Mouse (Mus musculus): ENCODE data around the gene Aif1. TPM values are rescaled to one million over a fixed set of nuclear protein-coding genes. Genes with fewer than 3 reads are reported as not detected.
A peak's percentile ranks its signal among the peaks of the same experiment; 100 is the strongest.

The Aif1 gene
- polyA plus RNA-seq, 1 experiment from 2014 or later: 20.0 TPM

DNA sequence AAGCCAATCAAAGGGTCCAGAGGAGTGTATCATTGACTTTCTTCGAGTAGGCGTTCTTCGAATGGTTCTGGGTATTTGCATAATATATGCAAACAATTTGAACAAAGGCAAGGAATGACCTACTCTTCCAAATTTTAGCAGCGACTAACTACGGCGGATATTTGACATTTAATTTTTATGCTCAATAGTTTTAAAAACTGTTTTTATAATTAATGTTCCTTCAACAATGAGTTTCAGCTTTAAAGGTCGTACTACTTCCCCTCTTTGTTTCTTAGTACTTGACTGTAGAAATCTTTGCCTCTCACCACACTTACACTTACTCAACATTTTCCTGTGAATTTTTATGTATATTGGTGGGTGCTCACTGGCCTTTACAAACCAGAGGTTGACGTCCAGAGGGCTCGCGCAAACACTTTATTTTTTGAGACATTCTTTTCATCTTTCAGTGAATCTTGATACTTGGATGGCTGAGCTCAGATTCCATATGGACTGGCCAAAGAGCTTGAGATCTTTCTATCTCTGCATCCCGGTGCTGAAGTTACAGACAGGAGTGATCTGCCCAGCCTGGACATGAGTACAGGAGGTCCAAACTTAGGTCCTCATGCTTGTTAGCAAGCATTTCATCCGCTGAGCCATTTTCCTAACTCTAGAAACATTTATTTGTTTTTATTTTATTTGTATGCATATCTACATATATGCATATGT, 10.3 kb downstream of the Aif1 start:
- DNase-seq (ENCODE audit: low spot score): no peak
- no peaks in the 10 kb centered on the region for H3K9me3 ChIP-seq (ENCODE audit: control insufficient read depth, low read length)
- H3K36me3 ChIP-seq (ENCODE audit: control insufficient read depth, insufficient read depth, low read length): peaks cover 21% of the 10 kb centered on the region
- H3K27ac ChIP-seq (ENCODE audit: low read depth, low read length): peak overlapping the region; percentile 81
- H3K4me2 ChIP-seq: peak overlapping the region; percentile 97
- H3K9ac ChIP-seq (ENCODE audit: low read depth, low read length): no peak overlapping the region
- H3K4me1 ChIP-seq (replicated peaks; ENCODE audit: control insufficient read depth, insufficient read depth, low read length): peaks cover 18% of the 10 kb centered on the region
- 30% methylated on average over 12 of the region's 12 CpGs for WGBS
- peak overlapping the region; percentile 99 for H3K4me3 ChIP-seq (ENCODE audit: low read depth, low read length)
- ATAC-seq (replicated peaks; ENCODE audit: low FRiP score): peak; percentile 81; the same call in 1 of the 2 replicates
- no peaks in the 10 kb centered on the region for H3K27me3 ChIP-seq (replicated peaks; ENCODE audit: control insufficient read depth, insufficient read depth, low read length)

DNA sequence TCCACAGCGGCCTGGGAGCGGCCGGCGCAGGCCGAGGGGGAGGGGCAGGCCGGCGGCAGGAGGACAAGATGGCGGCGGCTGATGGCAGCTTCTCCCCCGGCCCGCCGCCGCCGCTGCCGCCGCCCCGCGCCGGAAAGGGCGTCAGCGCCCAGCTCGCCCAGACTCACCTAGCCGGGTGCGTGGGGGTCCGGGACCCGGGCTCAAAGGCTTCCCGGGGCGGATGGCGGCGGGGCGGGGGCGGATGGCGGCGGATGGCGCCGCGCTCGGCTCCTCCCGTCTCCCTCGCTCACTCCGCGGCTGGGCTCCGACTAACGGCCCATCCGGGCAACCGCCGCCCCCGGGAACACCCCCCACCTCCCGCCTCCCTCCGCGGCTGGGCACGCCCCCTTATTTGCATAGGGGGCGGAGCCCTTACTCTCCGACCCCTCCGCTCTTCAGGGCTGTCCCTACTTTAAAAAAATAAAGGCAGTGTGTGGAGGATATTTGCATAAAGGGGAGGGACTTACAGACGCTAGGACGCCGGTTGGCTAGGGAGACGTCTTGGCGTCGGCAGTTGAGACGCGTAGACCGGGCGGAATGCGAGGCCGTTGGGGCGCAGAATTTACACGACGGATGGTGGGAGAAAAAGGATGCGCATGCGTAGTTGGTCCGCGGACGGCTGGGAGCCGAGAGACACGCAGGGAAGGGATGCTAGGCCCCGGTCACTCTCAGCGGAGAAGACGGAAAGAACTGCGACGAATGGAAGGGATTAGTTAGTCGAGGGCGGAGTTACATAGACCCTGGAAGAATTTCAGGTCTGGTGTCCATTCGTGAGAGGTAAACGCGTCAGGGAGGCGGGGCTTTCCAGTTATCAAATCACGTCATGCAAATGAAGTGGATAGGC, 11.1 kb downstream of the Aif1 start, which contains the start of gene Prrc2a:
Prrc2a (minus strand) TSS at position 330 of the 883 bp plus-strand sequence.
- H3K9ac ChIP-seq (ENCODE audit: low read depth, low read length): peak within 1 kb of the TSS; percentile 99
- ATAC-seq (replicated peaks; ENCODE audit: low FRiP score): peak; percentile 97
- H3K9me3 ChIP-seq (ENCODE audit: control insufficient read depth, low read length): no peaks in the 10 kb centered on the region
- H3K27ac ChIP-seq (ENCODE audit: low read depth, low read length): peak within 1 kb of the TSS; percentile 81
- peak; percentile 94 for DNase-seq (ENCODE audit: low spot score)
- H3K4me2 ChIP-seq: peak within 1 kb of the TSS; percentile 97
- WGBS: under 1% methylated on average over 69 of the region's 89 CpGs
- peaks cover 29% of the 10 kb centered on the region for H3K36me3 ChIP-seq (ENCODE audit: control insufficient read depth, insufficient read depth, low read length)
- H3K27me3 ChIP-seq (replicated peaks; ENCODE audit: control insufficient read depth, insufficient read depth, low read length): no peaks in the 10 kb centered on the region
- peak within 1 kb of the TSS; percentile 99 for H3K4me3 ChIP-seq (ENCODE audit: low read depth, low read length)
- H3K4me1 ChIP-seq (replicated peaks; ENCODE audit: control insufficient read depth, insufficient read depth, low read length): peaks cover 18% of the 10 kb centered on the region

DNA sequence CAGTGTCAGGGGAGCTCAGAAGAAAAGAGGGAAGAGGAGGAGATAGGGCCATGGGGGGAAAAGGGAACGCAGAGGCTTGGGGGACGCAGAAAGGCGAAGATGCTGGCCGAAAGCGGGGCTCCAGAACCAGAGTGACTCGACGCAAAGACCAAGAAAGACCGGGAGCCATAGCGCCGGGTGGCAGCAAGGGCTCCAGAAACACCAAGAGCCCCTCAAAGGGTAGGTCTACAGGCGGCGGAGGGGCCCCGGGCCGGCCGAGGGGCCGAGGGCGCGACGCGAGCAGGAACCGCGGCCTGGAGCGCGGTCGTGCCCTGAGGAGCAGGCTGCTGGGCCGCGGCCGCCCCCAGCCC, 11.7 kb downstream of the Aif1 start:
- H3K9me3 ChIP-seq (ENCODE audit: control insufficient read depth, low read length): no peaks in the 10 kb centered on the region
- peak overlapping the region; percentile 99 for H3K9ac ChIP-seq (ENCODE audit: low read depth, low read length)
- H3K27ac ChIP-seq (ENCODE audit: low read depth, low read length): peak overlapping the region; percentile 81
- peaks cover 18% of the 10 kb centered on the region for H3K4me1 ChIP-seq (replicated peaks; ENCODE audit: control insufficient read depth, insufficient read depth, low read length)
- no peaks in the 10 kb centered on the region for H3K27me3 ChIP-seq (replicated peaks; ENCODE audit: control insufficient read depth, insufficient read depth, low read length)
- ATAC-seq (replicated peaks; ENCODE audit: low FRiP score) (no peak), DNase-seq (ENCODE audit: low spot score) (no peak)
- H3K36me3 ChIP-seq (ENCODE audit: control insufficient read depth, insufficient read depth, low read length): peaks cover 35% of the 10 kb centered on the region
- WGBS: 0% methylated on average over 24 of the region's 28 CpGs
- peak overlapping the region; percentile 99 for H3K4me3 ChIP-seq (ENCODE audit: low read depth, low read length)
- peak overlapping the region; percentile 97 for H3K4me2 ChIP-seq

DNA sequence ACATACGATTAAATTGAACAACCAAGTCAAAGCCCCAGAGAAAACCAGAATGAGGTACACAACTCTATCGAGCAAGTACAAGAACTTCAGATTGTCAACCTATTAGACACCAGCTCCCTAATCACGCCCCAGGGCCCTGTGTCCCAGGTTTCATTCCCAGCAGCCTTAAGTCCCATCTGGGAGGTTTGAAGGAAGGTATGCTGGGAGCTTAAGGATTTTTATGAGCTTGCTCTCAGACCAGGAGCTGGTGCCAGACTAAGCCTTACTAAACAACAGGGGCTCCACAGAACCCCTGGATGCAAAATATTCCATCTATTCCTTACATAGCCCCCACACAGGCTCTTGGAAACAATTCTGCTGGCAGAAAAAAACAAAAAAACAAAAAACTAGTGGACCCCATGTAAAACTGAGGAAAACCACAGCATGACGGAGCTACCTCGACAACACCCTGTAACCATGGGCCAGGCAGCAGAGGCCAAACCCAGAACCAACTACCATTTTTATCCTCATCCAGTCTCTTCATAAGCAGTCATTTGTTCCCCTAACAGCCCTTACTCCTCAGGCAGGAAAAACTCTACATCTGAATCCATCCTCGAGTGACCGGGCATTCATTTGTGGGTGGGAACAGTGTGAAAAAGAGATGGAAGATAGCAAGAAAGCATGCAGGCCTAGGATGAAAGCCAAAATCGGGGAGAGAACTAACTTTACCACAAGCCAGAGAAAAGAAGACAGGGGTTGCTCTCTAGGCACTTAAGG, 12.4 kb downstream of the Aif1 start:
- 16% methylated on average over 8 of the region's 8 CpGs for WGBS
- Histone ChIP-seq H3K4me3 (ENCODE audit: low read depth, low read length) (peak overlapping the region; percentile 99), H3K4me1 (replicated peaks; ENCODE audit: control insufficient read depth, insufficient read depth, low read length) (peaks cover 18% of the 10 kb centered on the region), H3K36me3 (ENCODE audit: control insufficient read depth, insufficient read depth, low read length) (peaks cover 42% of the 10 kb centered on the region), H3K27me3 (replicated peaks; ENCODE audit: control insufficient read depth, insufficient read depth, low read length) (no peaks in the 10 kb centered on the region), H3K9ac (ENCODE audit: low read depth, low read length) (peak overlapping the region; percentile 99), H3K4me2 (peak overlapping the region; percentile 97), H3K9me3 (ENCODE audit: control insufficient read depth, low read length) (no peaks in the 10 kb centered on the region), H3K27ac (ENCODE audit: low read depth, low read length) (peak overlapping the region; percentile 81)
- no peak for DNase-seq (ENCODE audit: low spot score)
- ATAC-seq (replicated peaks; ENCODE audit: low FRiP score): no peak

DNA sequence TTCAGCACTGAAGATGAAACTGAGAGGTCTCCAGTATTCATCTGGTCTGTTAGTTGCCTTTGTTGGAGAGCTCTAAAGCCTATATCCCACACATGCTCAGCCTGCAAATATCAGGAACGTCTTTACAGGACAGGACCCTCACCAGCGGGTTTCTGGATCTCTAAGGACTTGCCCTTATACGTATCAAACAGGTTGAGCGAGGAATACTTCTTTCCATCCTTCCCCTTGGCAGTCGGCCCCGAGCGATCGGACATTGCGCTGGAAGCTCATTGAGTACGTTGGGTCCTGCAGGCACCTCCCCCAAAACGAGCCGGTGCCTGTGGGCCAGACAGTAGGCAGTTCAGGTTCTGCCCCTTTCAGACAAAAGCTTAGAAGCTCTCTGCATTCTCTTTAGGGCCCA, 13.1 kb downstream of the Aif1 start:
- DNase-seq (ENCODE audit: low spot score): no peak
- ATAC-seq (replicated peaks; ENCODE audit: low FRiP score): no peak
- Histone ChIP-seq H3K4me1 (replicated peaks; ENCODE audit: control insufficient read depth, insufficient read depth, low read length) (peaks cover 18% of the 10 kb centered on the region), H3K9ac (ENCODE audit: low read depth, low read length) (peak overlapping the region; percentile 99), H3K4me3 (ENCODE audit: low read depth, low read length) (peak overlapping the region; percentile 99), H3K36me3 (ENCODE audit: control insufficient read depth, insufficient read depth, low read length) (peaks cover 50% of the 10 kb centered on the region), H3K9me3 (ENCODE audit: control insufficient read depth, low read length) (no peaks in the 10 kb centered on the region), H3K4me2 (peak overlapping the region; percentile 97), H3K27me3 (replicated peaks; ENCODE audit: control insufficient read depth, insufficient read depth, low read length) (no peaks in the 10 kb centered on the region), H3K27ac (ENCODE audit: low read depth, low read length) (no peak overlapping the region)
- 63% methylated on average over 12 of the region's 12 CpGs for WGBS

DNA sequence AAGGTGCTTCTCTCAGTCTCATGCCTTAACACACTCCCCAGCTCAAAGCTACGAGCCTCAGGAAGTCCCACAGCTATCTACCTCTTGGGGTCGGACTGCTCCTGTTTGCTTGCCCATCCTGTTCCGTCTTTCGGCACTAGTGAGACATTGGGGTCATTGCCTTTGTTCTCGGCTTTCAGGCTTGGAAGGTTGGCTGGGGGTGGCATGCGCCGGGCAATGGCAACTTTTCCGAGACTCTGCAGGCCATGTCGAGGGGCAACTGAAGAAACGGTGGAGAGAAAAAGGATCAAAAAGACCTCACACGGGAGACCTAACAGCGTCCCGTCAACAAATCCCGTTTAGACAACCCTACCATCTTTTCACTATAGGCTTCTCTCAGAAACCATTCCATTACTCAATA, 13.7 kb downstream of the Aif1 start:
- no peaks in the 10 kb centered on the region for H3K27me3 ChIP-seq (replicated peaks; ENCODE audit: control insufficient read depth, insufficient read depth, low read length)
- 0 out of 2 replicates have a peak overlapping the region, but pooled peaks have one; percentile 18 for H3K4me3 ChIP-seq (ENCODE audit: low read depth, low read length)
- H3K4me2 ChIP-seq: peak overlapping the region; percentile 97
- no peak for DNase-seq (ENCODE audit: low spot score)
- H3K36me3 ChIP-seq (ENCODE audit: control insufficient read depth, insufficient read depth, low read length): peaks cover 56% of the 10 kb centered on the region
- peaks cover 18% of the 10 kb centered on the region for H3K4me1 ChIP-seq (replicated peaks; ENCODE audit: control insufficient read depth, insufficient read depth, low read length)
- ATAC-seq (replicated peaks; ENCODE audit: low FRiP score): no peak
- H3K27ac ChIP-seq (ENCODE audit: low read depth, low read length): no peak overlapping the region
- no peaks in the 10 kb centered on the region for H3K9me3 ChIP-seq (ENCODE audit: control insufficient read depth, low read length)
- peak overlapping the region; percentile 40 for H3K9ac ChIP-seq (ENCODE audit: low read depth, low read length)
- 81% methylated on average over 14 of the region's 14 CpGs for WGBS

DNA sequence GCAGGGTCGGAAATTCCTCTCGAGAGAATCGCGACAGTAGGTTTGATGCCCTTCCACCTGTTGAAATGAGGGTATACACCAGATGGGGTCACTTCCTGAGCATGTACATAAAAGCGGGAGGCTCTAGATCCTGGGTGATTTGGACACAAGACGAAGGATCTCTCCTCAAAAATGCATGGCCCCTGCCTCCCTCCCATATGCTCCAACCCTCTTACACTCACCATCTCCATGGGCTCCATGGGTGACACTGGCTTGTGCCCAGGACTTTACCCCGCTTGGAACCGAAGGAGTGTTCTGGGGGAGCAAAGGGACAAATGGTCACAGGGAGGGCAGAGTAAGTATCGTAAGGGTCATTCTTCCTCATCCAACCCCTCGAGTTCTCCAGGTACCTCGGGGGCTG, 14.4 kb downstream of the Aif1 start:
- Histone ChIP-seq H3K27ac (ENCODE audit: low read depth, low read length) (no peak overlapping the region), H3K9ac (ENCODE audit: low read depth, low read length) (no peak overlapping the region), H3K4me1 (replicated peaks; ENCODE audit: control insufficient read depth, insufficient read depth, low read length) (peaks cover 18% of the 10 kb centered on the region), H3K27me3 (replicated peaks; ENCODE audit: control insufficient read depth, insufficient read depth, low read length) (no peaks in the 10 kb centered on the region), H3K36me3 (ENCODE audit: control insufficient read depth, insufficient read depth, low read length) (peaks cover 63% of the 10 kb centered on the region), H3K4me2 (peak overlapping the region; percentile 97), H3K9me3 (ENCODE audit: control insufficient read depth, low read length) (no peaks in the 10 kb centered on the region), H3K4me3 (ENCODE audit: low read depth, low read length) (peak overlapping the region; percentile 18; the same call in 1 of the 2 replicates)
- DNase-seq (ENCODE audit: low spot score) (no peak), ATAC-seq (replicated peaks; ENCODE audit: low FRiP score) (no peak)
- WGBS: 88% methylated on average over 11 of the region's 11 CpGs

DNA sequence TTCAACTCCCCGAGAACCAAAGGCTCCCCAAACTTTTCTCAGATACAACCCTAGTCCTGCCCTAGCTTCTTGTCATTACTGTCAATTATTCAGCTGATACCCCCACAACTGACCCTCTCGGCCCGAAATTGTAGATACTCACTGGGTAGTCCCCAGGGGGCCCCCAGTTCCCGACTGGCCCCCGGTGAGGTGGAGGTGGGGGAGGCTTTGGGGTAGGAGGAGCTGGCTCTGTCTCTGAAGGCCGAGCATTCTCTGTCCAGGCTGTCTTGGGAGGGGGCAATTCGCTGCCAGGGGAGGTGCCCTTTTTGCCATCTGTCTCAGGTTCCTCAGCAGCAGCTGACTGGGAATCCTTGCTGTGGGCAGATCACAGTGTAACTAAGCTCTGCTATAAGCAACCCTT, 16.2 kb downstream of the Aif1 start:
- Histone ChIP-seq H3K27ac (ENCODE audit: low read depth, low read length) (no peak overlapping the region), H3K27me3 (replicated peaks; ENCODE audit: control insufficient read depth, insufficient read depth, low read length) (no peaks in the 10 kb centered on the region), H3K9me3 (ENCODE audit: control insufficient read depth, low read length) (no peaks in the 10 kb centered on the region), H3K4me3 (ENCODE audit: low read depth, low read length) (no peak overlapping the region), H3K36me3 (ENCODE audit: control insufficient read depth, insufficient read depth, low read length) (peaks cover 79% of the 10 kb centered on the region), H3K4me1 (replicated peaks; ENCODE audit: control insufficient read depth, insufficient read depth, low read length) (peaks cover 15% of the 10 kb centered on the region), H3K9ac (ENCODE audit: low read depth, low read length) (no peak overlapping the region), H3K4me2 (no peak overlapping the region)
- whole genome bisulfite sequencing: 86% methylated on average over 7 of the region's 7 CpGs
- ATAC-seq (replicated peaks; ENCODE audit: low FRiP score): no peak
- DNase-seq (ENCODE audit: low spot score): no peak
